19 mouse cellular contexts compared by ENCODE assay signal in genomic region chr4:154652494-154652893, GRCm38 (mm10). TPM values are rescaled to one million over a fixed set of nuclear protein-coding genes. Genes with fewer than 3 reads are reported as not detected.
DNase-seq lines count a peak whose midpoint lies in the region; ATAC-seq lines count a peak whose summit lies in the region.
"Had no signal": no experiment of that assay in that cellular context is flagged by ENCODE, and none has a peak within 500 bp of the region (broad histone marks: within the 10 kb centered on the region; RNA-seq: fewer than 3 reads in every experiment).

No protein-coding gene starts in this region.

- H3K27ac ChIP-seq in kidney, embryonic 15.5 days = 0 out of 2 replicates have a peak overlapping the region, but pooled peaks have one; percentile 18
- H3K27ac ChIP-seq in limb, embryonic 12.5 days = 0 out of 2 replicates have a peak overlapping the region, but pooled peaks have one; percentile 23
- H3K27ac ChIP-seq: stomach, postnatal 0 days had no signal

- no peak for DNase-seq in kidney, adult 8-10 months
- peak; percentile 25 for DNase-seq in ES-CJ7 (ENCODE audit: low read depth, low spot score)
- DNase-seq in embryo, embryonic 11 days = peak; percentile 64
- no peak for DNase-seq in frontal cortex, postnatal 10 days (ENCODE audit: low spot score in 2 of 2)
- DNase-seq in layer of hippocampus, adult 9-11 months = no peak
- DNase-seq: adrenal gland, postnatal 36 days; cerebellum, adult 9-10 months; heart, adult 18-20 months; kidney, postnatal 25 days; lung, postnatal 4 days; midbrain, embryonic 14.5 days; thymus, postnatal 14 days had no signal

- WGBS in kidney, embryonic 15.5 days = 9% methylated on average over 5 of the region's 5 CpGs
- WGBS in limb, embryonic 12.5 days = 10% methylated on average over 5 of the region's 5 CpGs

- H3K27me3 ChIP-seq in kidney, embryonic 15.5 days = peaks cover 85% of the 10 kb centered on the region
- H3K27me3 ChIP-seq in limb, embryonic 12.5 days = no peaks in the 10 kb centered on the region; the same call in 1 of the 2 replicates

- peaks cover 1% of the 10 kb centered on the region; the same call in 1 of the 2 replicates for H3K9me3 ChIP-seq in kidney, embryonic 15.5 days (replicated peaks)
- no peaks in the 10 kb centered on the region for H3K9me3 ChIP-seq in limb, embryonic 12.5 days

- no peak overlapping the region for H3K9ac ChIP-seq in kidney, embryonic 15.5 days
- H3K9ac ChIP-seq in limb, embryonic 12.5 days (replicated peaks) = no peak overlapping the region

- no peak overlapping the region for H3K4me3 ChIP-seq in kidney, embryonic 15.5 days (replicated peaks)
- no peak overlapping the region for H3K4me3 ChIP-seq in limb, embryonic 12.5 days (replicated peaks)

- H3K4me2 ChIP-seq in kidney, embryonic 15.5 days = 0 out of 2 replicates have a peak overlapping the region, but pooled peaks have one; percentile 12
- H3K4me2 ChIP-seq in limb, embryonic 12.5 days = no peak overlapping the region

- ATAC-seq in kidney, embryonic 15.5 days (replicated peaks; ENCODE audit: low FRiP score) = peak; percentile 76
- 0 out of 2 replicates have a peak, but pooled peaks have one; percentile 33 for ATAC-seq in limb, embryonic 12.5 days (ENCODE audit: insufficient number of reproducible peaks, insufficient read depth, low FRiP score, low TSS enrichment, low read depth)
- ATAC-seq: activated CD4-positive, CD25-positive, alpha-beta regulatory T cell, adult 4 months; forebrain, embryonic 14.5 days had no signal

- H3K4me1 ChIP-seq in kidney, embryonic 15.5 days = peaks cover 10% of the 10 kb centered on the region
- peaks cover 37% of the 10 kb centered on the region for H3K4me1 ChIP-seq in limb, embryonic 12.5 days (replicated peaks)

- H3K36me3 ChIP-seq in kidney, embryonic 15.5 days = no peaks in the 10 kb centered on the region
- H3K36me3 ChIP-seq in limb, embryonic 12.5 days = no peaks in the 10 kb centered on the region

RNA-seq across cellular contexts. Expression of gene Actrt2, which starts 15.2 kb away (rescaled TPM):
- polyA plus RNA-seq in kidney, embryonic 15.5 days (2015; fragmentation: Nextera tagmentation; extraction: Ambion mirVana) = not detected in 2 replicates
- polyA plus RNA-seq in limb, embryonic 12.5 days (2016; fragmentation: Nextera tagmentation; extraction: Ambion mirVana) = not detected in 2 replicates
- polyA plus RNA-seq: activated CD4-positive, CD25-positive, alpha-beta regulatory T cell, adult 4 months; forebrain, embryonic 14.5 days; heart, embryonic 16.5 days; liver, embryonic 16.5 days; midbrain, embryonic 14.5 days; stomach, postnatal 0 days had no signal

RNA-seq across cellular contexts. Expression of gene Prdm16, which starts 15.8 kb away (rescaled TPM):
- polyA plus RNA-seq in kidney, embryonic 15.5 days (2015; fragmentation: Nextera tagmentation; extraction: Ambion mirVana) = 22.0 and 22.1 TPM in 2 replicates
- polyA plus RNA-seq in limb, embryonic 12.5 days (2016; fragmentation: Nextera tagmentation; extraction: Ambion mirVana) = 97.9 and 115 TPM in 2 replicates

Comparison
In these comparisons a context has a peak if more than half of its experiments do, and no peak if none do; other contexts are left out.
1. DNase-seq: peak in ES-CJ7 (single experiment) and embryo, embryonic 11 days (single experiment); none in kidney, adult 8-10 months (0 of 2), frontal cortex, postnatal 10 days (0 of 2) and layer of hippocampus, adult 9-11 months (single experiment).